Mouse (Mus musculus): ENCODE results near the gene Fut7.

DNA sequence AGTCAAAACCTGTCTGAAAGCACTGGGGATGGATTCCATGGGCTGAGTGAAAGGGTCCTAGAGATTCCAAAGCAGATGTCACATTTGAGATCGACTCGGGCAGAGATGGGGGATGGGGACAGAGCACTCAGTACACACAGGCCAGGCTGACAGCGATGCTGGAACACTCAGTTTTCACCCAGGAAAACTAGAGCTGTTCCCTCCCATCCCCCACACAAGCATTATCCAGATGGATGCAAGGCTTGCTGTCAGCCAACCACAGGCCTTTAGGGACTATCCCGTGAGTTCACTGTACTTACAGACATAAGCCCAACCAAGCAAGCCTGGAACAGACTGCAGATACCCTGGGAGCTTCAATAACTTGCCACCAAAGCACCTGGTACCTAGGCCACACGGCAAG lies 31.8 kb upstream of the Fut7 start:
- TF ChIP-seq CTCF (IDR thresholded peaks at IDR 0.05; ENCODE audit: low read depth, low read length) (no peak), POLR2A (IDR thresholded peaks at IDR 0.05; ENCODE audit: borderline replicate concordance, low read depth, low read length) (no peak)

Measured in bone marrow macrophage, adult 2 months (primary cell).